Mouse (Mus musculus) lung, adult 2 months (tissue): ENCODE measurements around the gene 1700016H13Rik. TPM values are rescaled to one million over a fixed set of nuclear protein-coding genes. Genes with fewer than 3 reads are reported as not detected.

ENCODE experiments used
- DNase-seq: peaks from one replicate; pipeline ENCODE4 v3.0.0; 2022
- H3K4me1 ChIP-seq: fragments of 200-500 bp; 2 replicates; pipeline ENCODE4 v1.6.1; 2011; ENCODE audit warnings: low read length; ENCODE audit not compliant: control insufficient read depth, insufficient read depth
- H3K4me3 ChIP-seq: fragments of 200-500 bp; replicated peaks from 2 replicates; pipeline ENCODE3; 2011; ENCODE audit warnings: low read depth, mild to moderate bottlenecking, control low read depth, low read length; ENCODE audit errors: extremely low read depth
- CTCF ChIP-seq: fragments of 200-500 bp; IDR thresholded peaks from 2 replicates; pipeline ENCODE4 v1.5.1; 2011; ENCODE audit warnings: mild to moderate bottlenecking, low read length, control low read depth; ENCODE audit not compliant: insufficient read depth
- POLR2A ChIP-seq: fragments of 200-500 bp; IDR thresholded peaks from 2 replicates; pipeline ENCODE4 v1.6.1; 2011; ENCODE audit warnings: low read depth, mild to moderate bottlenecking, control low read depth, low read length, borderline replicate concordance; ENCODE audit errors: extremely low read depth
- WGBS: fragments of 180-500 bp; shearing (Covaris S2); methylation state at CpG from one replicate; pipeline ENCODE4 v1.1.7; 2018; 5-methylcytosine and 5-hydroxymethylcytosine counted together
- polyA plus RNA-seq: library from polyadenylated mRNA; depleted of rRNA; stranded (reverse); fragments of >200 nt; gene quantifications from 2 replicates; pipeline ENCODE4 v1.2.3, GENCODE M21; 2012

Gene 1700016H13Rik
- polyA plus RNA-seq, 1 experiment, result 0.21 TPM

DNA sequence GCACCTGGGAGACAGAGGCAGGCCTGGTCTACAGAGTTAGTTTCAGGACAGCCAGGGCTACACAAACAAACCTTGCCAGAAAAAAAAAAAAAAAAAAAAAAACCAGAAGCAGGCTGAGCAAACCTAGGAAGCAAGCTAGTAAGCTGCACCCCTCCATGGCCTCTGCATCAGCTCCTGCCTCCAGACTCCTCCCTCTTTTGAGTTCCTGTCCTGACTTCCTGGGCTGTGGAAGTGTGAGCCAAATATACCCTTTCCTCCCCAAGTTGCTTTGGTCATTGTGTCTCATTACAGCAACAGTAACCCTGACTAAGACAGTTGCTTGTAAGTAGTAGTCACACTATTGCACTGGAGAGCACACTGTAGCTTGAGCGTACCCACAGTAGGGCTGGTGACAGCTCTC, 11.6 kb downstream of the 1700016H13Rik start:
- H3K4me3 ChIP-seq, result no peak overlapping the region
- WGBS, result 97% methylated on average over 1 of the region's 1 CpGs
- DNase-seq, result no peak

DNA sequence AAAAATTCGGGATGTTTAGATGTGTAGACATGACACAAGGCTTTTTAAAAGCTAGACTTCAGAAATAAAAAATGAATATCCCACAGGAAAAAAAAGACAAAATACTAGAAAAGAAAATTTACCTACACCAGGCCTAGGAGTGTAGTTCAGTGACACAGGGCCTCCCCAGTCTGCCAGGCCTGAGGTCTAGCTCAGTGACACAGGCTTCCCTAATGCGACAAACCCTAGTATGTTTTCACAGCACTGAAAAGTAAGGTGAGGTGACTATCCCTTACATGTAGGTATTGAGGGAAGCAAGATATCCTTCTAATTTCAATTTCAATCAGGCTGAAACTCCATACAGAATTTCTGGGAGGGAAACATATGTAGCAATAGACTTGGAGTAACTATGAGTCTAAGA, 18.6 kb downstream of the 1700016H13Rik start:
- H3K4me1 ChIP-seq, result no peaks in the 10 kb centered on the region
- 76% methylated on average over 2 of the region's 2 CpGs for WGBS
- no peak overlapping the region for H3K4me3 ChIP-seq
- TF ChIP-seq CTCF (no peak), POLR2A (no peak)
- no peak for DNase-seq

More for the DNA sequence above, 11.6 kb downstream of the 1700016H13Rik start:
- peaks cover 4% of the 10 kb centered on the region for H3K4me1 ChIP-seq
- TF ChIP-seq CTCF, result no peak
- TF ChIP-seq POLR2A, result no peak

DNA sequence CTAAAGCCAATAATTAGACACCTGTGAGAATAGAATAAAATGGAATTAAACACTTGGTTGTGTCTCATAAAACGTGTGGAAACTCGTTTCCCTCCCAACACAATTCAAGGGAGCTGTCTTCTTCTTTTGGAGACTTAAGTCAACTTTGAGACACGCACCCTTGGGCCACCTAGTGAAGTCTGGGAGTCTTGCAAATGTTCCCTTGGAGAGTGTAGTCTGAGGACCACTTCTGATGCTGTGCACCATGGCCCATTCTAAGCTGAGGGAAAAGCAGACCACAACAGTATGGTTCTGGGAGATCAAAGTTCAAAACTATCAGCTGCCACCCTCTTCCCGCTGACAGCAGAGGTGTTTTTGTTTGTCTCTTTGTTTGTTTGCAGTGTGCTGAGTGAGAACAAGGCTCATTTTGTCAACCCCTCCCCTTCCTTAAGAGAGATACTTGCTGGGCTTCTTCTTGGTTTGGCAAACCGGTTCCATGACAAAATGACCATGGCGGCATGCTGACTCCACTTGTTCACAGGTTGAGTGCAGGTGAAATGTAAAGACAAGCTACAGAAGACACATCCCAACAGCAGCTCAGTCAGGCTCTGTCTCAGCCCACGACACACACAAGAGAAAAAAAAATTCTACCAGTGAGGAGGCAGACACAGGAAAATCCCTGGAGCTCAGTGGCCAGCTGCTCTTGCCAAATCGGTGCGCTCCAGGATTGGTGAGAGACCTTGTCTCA, 25.8 kb downstream of the 1700016H13Rik start:
- H3K4me3 ChIP-seq, result no peak overlapping the region
- no peak for TF ChIP-seq CTCF
- TF ChIP-seq POLR2A, result no peak
- H3K4me1 ChIP-seq, result peaks cover 16% of the 10 kb centered on the region
- WGBS, result 59% methylated on average over 9 of the region's 9 CpGs
- no peak for DNase-seq

DNA sequence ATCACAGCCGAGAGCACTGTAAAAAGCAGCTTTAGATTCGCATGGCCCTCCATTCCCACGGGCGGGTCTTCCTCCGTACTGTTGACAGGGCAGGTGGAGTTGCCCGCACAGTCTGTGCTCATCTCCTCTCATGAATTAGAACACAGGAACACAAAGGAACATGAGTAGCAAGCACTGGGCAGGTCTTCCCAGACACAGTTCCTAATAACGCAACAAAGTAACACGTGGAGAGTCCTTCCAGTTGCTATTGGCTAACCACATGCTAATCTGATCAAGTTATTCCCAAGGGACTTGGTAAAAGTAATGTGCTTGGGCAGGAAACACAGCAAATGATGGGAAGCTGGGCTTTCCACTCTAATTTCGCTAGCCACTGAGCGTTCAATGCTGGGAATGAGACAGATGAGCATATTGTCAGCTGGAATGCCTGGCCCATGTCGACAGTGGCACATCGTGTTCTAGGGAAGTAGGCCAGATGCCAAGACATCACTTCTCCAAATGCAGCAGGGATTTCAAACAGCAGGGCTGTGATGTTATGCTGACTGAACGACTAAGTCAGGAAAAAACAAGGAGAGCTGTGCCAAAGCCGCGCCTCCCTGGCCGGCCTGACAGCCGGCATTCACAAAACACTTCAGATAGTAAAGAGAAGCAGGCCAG, 26.6 kb downstream of the 1700016H13Rik start, which contains the start of gene Slc10a6:
Slc10a6 (minus strand) TSS at position 293 of the 654 bp plus-strand sequence.
- Histone ChIP-seq H3K4me1 (peaks cover 16% of the 10 kb centered on the region), H3K4me3 (peak within 1 kb of the TSS; percentile 71)
- 22% methylated on average over 17 of the region's 17 CpGs for WGBS
- TF ChIP-seq CTCF (no peak), POLR2A (peak; percentile 45; the same call in 1 of the 2 replicates)
- peak; percentile 77 for DNase-seq

DNA sequence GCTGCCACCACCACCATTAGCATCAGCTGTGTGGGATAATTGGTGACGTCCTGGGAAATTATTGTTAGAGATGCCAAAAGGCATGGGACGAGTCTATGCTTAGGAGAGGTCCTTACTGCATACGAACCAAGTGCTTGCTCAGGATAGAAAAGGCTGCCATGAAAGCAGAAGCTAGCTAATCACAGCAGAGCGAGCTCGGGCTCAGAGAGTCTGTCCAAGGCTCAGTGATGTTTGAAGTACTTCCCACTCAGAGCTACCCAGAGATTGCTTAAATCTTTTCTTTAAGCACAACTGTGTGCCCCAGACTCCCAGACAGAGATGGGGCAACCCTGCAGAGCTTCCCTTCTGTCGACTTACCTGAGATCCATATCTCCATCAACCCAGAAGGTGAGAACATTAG, 27.3 kb downstream of the 1700016H13Rik start:
- Histone ChIP-seq H3K4me3 (peak overlapping the region; percentile 71), H3K4me1 (peaks cover 21% of the 10 kb centered on the region)
- no peak for TF ChIP-seq CTCF
- TF ChIP-seq POLR2A, result no peak
- DNase-seq, result no peak
- WGBS, result 54% methylated on average over 6 of the region's 6 CpGs

DNA sequence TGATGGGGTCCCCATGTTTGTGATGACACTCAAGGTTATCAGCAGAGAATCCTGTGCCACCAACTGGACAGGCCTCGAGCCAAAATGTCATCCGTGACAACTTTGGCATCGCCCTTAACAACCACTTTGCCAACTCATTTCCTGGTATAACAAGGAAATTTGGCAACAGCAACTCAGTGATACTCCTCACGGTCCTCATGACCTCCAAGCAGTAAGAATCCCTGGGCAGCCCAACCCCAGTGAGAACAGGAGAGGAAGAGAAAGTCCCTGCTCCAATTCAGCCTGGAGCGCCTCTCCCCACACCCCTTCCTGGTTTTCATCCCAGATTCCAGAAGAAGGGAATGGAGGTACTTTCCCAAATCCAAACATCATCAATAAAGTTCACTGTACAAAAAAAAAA, 31.0 kb downstream of the 1700016H13Rik start:
- no peak for TF ChIP-seq POLR2A
- TF ChIP-seq CTCF, result no peak
- H3K4me1 ChIP-seq, result peaks cover 33% of the 10 kb centered on the region
- no peak for DNase-seq
- no peak overlapping the region for H3K4me3 ChIP-seq
- WGBS, result 29% methylated on average over 5 of the region's 5 CpGs

DNA sequence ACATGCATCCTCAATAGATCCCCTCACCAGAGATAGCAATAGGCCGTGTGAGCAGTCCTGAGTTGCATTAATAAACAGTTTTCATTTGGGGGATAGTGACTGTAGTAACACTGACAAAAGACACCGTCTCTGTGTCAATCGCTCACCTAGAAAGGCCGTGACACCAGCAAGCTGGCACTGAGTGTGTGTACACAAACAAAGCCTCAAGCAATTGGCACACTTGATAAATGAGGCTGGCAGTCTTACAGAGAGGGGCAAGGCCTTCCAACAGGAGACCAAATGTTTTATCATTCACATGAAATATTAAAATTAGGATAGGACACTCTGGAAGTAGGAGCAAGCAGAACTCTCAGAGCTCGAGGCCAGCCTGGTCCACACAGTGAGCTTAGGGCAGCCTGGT, 33.5 kb downstream of the 1700016H13Rik start:
- WGBS, result 38% methylated on average over 5 of the region's 5 CpGs
- no peak for DNase-seq
- TF ChIP-seq POLR2A (no peak), CTCF (no peak)
- H3K4me3 ChIP-seq, result no peak overlapping the region
- H3K4me1 ChIP-seq, result peaks cover 25% of the 10 kb centered on the region

DNA sequence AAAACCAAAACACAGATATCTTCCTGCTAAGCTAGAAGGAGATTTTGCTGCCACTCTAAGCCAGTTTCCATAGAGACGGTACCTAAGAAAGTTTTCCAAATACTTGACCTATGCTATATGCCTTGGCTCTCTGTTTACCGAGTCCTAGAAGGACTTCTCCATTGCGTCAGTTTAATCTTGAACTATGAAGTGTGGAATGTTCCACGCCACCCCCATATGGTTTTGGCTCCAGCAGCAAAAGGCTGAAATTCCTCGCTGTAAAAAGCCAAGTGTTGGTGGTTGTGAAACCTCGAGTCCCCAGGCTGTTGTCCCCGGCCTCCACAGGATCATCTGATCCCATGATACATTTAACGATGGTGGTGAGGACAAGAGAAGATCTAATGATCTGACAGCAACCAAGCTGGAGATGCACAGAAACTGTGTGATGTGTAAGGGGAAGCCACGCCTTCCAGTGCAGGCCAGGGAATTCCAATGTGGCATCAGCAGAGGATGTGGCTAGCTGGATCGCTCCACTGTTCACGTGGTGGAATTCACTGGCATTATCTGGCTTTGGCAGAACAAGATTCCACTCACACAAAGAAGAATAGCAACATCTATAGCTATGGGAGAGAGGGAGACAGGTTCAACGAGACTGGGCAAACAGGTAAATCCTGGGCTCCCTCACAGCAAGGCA, 35.4 kb downstream of the 1700016H13Rik start:
- Histone ChIP-seq H3K4me1 (peaks cover 24% of the 10 kb centered on the region), H3K4me3 (no peak overlapping the region)
- no peak for TF ChIP-seq POLR2A
- peak; percentile 76 for DNase-seq
- 48% methylated on average over 12 of the region's 12 CpGs for WGBS

DNA sequence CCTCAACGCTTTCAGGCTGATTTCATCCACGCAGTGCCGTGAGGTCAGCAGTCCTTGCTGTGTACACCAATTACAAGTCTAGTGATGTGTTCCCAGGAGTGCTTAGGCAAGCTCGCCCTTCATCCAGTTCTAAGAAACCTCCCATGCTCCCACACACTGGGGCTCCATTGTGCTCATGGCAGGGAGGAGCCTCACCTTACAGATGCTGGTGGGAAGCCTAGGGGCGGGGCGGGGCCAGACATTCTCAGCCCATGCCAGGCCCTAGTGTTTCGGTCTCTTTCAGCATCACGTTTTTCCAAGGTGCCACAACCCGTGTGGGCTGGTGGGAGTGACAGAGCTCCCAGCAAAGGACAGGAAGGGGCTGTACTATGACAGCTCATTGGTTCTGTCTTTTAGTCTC, 38.6 kb downstream of the 1700016H13Rik start:
- Histone ChIP-seq H3K4me3 (no peak overlapping the region), H3K4me1 (peaks cover 16% of the 10 kb centered on the region)
- 82% methylated on average over 9 of the region's 9 CpGs for WGBS
- no peak for DNase-seq
- no peak for TF ChIP-seq CTCF
- TF ChIP-seq POLR2A, result no peak

DNA sequence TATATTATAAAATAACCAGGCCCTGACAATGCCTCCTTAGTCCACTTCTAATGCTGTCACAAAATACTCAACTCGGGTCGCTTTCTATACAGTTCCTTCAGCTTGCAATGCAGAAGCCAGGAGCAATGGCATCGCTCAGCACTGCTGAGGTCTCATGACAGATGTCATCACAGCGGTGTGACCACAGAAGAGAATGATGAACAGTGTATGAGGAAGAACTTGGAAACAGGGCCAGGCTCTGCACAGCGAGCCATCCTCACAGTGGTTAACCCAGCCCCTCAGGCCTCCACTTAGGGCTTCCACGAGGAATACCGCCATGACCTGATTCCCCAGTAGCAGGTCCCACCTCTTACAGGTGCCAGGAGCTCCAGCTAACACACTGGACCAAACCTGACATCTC, 41.5 kb downstream of the 1700016H13Rik start:
- 80% methylated on average over 7 of the region's 7 CpGs for WGBS
- Histone ChIP-seq H3K4me3 (no peak overlapping the region), H3K4me1 (peaks cover 6% of the 10 kb centered on the region)
- no peak for DNase-seq
- TF ChIP-seq CTCF (no peak), POLR2A (no peak)

DNA sequence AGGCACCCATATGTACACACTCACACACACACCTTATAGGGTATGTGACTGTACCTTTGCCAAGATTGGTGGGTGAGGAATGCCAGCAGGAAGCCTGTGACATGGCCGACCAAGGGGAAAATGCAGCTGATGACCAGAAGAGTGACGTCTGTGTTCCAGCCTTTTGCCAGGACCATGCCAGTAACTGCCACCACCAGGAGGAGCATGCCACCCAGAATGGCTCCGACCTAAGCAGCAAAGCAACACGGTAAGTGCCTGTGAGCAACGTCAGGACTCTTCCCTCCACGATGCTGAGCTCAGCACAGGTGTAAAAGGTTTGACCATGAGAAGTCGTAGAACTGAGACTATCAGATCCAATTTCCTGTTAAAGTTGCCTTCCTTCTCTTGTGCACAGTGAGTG, 43.5 kb downstream of the 1700016H13Rik start:
- Histone ChIP-seq H3K4me1 (peaks cover 6% of the 10 kb centered on the region), H3K4me3 (no peak overlapping the region)
- TF ChIP-seq CTCF (peak; percentile 70), POLR2A (no peak)
- no peak for DNase-seq
- WGBS, result 67% methylated on average over 7 of the region's 7 CpGs
